Mouse (Mus musculus): Measurements from ENCODE around the gene Tnrc6b. TPM values are rescaled to one million over a fixed set of nuclear protein-coding genes. Genes with fewer than 3 reads are reported as not detected.

Tnrc6b gene
- polyA plus RNA-seq, 1 experiment from 2014 or later, result 24.9 TPM

DNA sequence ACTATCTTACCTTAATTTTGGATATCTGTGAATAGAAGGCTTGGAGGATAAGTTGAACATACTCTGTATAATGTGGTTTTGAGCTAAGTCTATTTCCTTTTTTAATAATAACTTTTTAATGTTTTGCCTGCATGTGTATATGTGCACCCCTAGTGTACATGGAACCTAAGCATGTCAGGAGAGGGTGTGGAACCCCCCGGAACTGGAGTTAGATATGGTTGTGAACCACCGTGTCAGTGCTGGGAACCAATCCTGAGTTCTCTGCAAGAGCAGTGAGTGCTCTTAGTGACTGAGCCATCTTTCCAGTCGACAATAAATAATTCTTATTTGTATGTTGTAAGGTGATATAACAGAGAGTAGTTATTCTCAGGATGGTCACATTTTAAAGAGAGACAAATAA, 49.4 kb downstream of the Tnrc6b start:
- no peak for DNase-seq (ENCODE audit: low spot score)
- H3K4me1 ChIP-seq (replicated peaks; ENCODE audit: control insufficient read depth, insufficient read depth, low read length), result no peaks in the 10 kb centered on the region
- no peaks in the 10 kb centered on the region for H3K36me3 ChIP-seq (ENCODE audit: control insufficient read depth, insufficient read depth, low read length)
- H3K9ac ChIP-seq (ENCODE audit: low read depth, low read length), result no peak overlapping the region
- no peaks in the 10 kb centered on the region for H3K27me3 ChIP-seq (ENCODE audit: control insufficient read depth, insufficient read depth, low read length)
- no peak for ATAC-seq (ENCODE audit: low FRiP score)
- no peak overlapping the region for H3K27ac ChIP-seq (ENCODE audit: low read depth, low read length)
- H3K9me3 ChIP-seq (ENCODE audit: control insufficient read depth, low read length), result no peaks in the 10 kb centered on the region
- H3K4me3 ChIP-seq (ENCODE audit: low read depth, low read length), result no peak overlapping the region
- H3K4me2 ChIP-seq (replicated peaks; ENCODE audit: low read depth, low read length), result no peak overlapping the region
- 86% methylated on average over 3 of the region's 3 CpGs for WGBS

DNA sequence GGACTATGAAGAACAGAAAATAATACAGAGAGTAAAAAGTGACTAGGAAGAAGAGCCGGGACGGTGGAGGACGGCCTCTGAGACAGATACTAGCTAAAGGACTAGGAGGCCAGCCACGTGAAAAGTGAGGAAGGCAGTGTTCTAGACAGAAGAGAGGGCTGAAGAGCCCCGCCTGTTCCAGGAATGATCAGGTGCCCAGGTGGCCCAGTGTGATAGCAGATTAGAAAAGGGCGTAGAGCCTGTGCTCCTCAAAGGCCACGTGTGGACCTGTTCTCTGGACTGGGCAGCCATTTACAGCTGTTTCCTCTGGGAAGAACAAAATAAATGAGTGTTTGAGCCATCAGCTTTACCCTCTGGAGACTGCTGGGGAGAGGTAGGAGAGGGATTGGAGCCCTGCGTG, 49.8 kb downstream of the Tnrc6b start:
- H3K27me3 ChIP-seq (ENCODE audit: control insufficient read depth, insufficient read depth, low read length), result no peaks in the 10 kb centered on the region
- DNase-seq (ENCODE audit: low spot score) (no peak), ATAC-seq (ENCODE audit: low FRiP score) (no peak)
- H3K9ac ChIP-seq (ENCODE audit: low read depth, low read length), result no peak overlapping the region
- no peak overlapping the region for H3K4me3 ChIP-seq (ENCODE audit: low read depth, low read length)
- no peaks in the 10 kb centered on the region for H3K36me3 ChIP-seq (ENCODE audit: control insufficient read depth, insufficient read depth, low read length)
- no peaks in the 10 kb centered on the region for H3K4me1 ChIP-seq (replicated peaks; ENCODE audit: control insufficient read depth, insufficient read depth, low read length)
- no peak overlapping the region for H3K27ac ChIP-seq (ENCODE audit: low read depth, low read length)
- 75% methylated on average over 8 of the region's 8 CpGs for WGBS
- no peak overlapping the region for H3K4me2 ChIP-seq (replicated peaks; ENCODE audit: low read depth, low read length)
- no peaks in the 10 kb centered on the region for H3K9me3 ChIP-seq (ENCODE audit: control insufficient read depth, low read length)

DNA sequence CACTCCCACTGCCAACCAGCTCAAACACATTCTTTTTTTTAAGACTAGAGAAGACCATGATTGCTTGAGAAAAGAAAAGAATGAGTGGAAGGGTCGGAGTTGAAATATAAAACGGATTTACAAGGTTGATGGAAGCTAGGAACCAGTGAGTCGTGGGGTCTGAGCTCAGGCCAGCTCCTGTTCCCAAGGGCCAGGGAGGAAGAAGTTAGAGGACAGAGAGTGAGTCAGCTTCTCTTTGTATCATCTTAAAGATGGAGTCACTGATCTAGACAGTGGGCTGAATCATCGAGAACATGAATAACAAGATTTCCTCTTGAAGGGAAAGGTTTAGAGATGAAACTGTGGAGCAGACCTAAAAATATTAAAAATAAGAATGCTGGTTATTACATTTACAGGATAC, 51.5 kb downstream of the Tnrc6b start:
- WGBS, result 93% methylated on average over 4 of the region's 4 CpGs

DNA sequence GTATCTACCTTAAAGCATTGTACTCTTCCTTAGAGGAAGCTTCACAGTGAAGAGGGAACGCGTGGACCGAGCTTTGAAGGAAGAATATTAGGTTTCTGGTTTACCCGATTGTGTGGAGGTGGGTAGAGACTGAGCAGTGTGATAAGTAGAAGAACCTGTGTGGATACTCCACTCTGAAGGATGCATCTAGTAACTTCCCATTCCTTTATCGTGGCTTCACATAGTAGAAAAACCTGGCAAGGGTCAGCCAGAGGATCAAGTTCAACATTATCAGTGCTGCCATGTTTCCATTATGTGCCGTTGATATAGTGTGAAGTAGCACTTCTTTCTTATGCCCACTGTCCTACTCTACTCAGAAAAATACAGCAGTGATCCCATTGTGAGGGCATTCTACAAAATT, 53.6 kb downstream of the Tnrc6b start:
- no peak for ATAC-seq (ENCODE audit: low FRiP score)
- Histone ChIP-seq H3K36me3 (ENCODE audit: control insufficient read depth, insufficient read depth, low read length) (no peaks in the 10 kb centered on the region), H3K9ac (ENCODE audit: low read depth, low read length) (no peak overlapping the region), H3K4me2 (replicated peaks; ENCODE audit: low read depth, low read length) (no peak overlapping the region), H3K27me3 (ENCODE audit: control insufficient read depth, insufficient read depth, low read length) (no peaks in the 10 kb centered on the region), H3K27ac (ENCODE audit: low read depth, low read length) (no peak overlapping the region), H3K4me3 (ENCODE audit: low read depth, low read length) (no peak overlapping the region), H3K4me1 (replicated peaks; ENCODE audit: control insufficient read depth, insufficient read depth, low read length) (no peaks in the 10 kb centered on the region), H3K9me3 (ENCODE audit: control insufficient read depth, low read length) (no peaks in the 10 kb centered on the region)
- no peak for DNase-seq (ENCODE audit: low spot score)
- 95% methylated on average over 6 of the region's 6 CpGs for WGBS

More for the DNA sequence above, 51.5 kb downstream of the Tnrc6b start:
- no peak overlapping the region for H3K27ac ChIP-seq (ENCODE audit: low read depth, low read length)
- H3K9me3 ChIP-seq (ENCODE audit: control insufficient read depth, low read length), result no peaks in the 10 kb centered on the region
- no peaks in the 10 kb centered on the region for H3K27me3 ChIP-seq (ENCODE audit: control insufficient read depth, insufficient read depth, low read length)
- DNase-seq (ENCODE audit: low spot score) (no peak), ATAC-seq (ENCODE audit: low FRiP score) (no peak)
- no peak overlapping the region for H3K4me2 ChIP-seq (replicated peaks; ENCODE audit: low read depth, low read length)
- no peak overlapping the region for H3K4me3 ChIP-seq (ENCODE audit: low read depth, low read length)
- H3K4me1 ChIP-seq (replicated peaks; ENCODE audit: control insufficient read depth, insufficient read depth, low read length), result no peaks in the 10 kb centered on the region
- H3K9ac ChIP-seq (ENCODE audit: low read depth, low read length), result no peak overlapping the region
- no peaks in the 10 kb centered on the region for H3K36me3 ChIP-seq (ENCODE audit: control insufficient read depth, insufficient read depth, low read length)

DNA sequence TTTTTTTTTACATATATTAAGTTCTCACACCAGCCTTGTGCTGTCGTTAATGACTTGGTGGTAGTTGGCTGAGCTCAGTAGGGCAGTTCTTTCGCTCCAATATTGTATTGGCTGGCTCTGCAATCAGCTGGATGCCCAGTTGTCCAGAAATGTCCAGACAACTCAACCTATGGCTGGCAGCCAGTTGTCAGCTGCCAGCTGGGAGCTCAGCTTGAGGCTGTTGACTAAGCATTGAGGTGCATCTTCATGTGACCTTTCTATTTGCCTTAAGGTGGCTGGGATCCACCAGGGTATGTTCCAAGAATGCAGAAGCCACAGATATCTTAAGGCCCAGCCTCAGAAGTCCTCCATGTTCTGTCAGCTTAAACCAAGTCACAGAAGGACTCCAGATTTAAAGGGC, 54.3 kb downstream of the Tnrc6b start:
- Histone ChIP-seq H3K4me2 (replicated peaks; ENCODE audit: low read depth, low read length) (no peak overlapping the region), H3K4me1 (replicated peaks; ENCODE audit: control insufficient read depth, insufficient read depth, low read length) (no peaks in the 10 kb centered on the region), H3K9me3 (ENCODE audit: control insufficient read depth, low read length) (no peaks in the 10 kb centered on the region), H3K27me3 (ENCODE audit: control insufficient read depth, insufficient read depth, low read length) (no peaks in the 10 kb centered on the region), H3K36me3 (ENCODE audit: control insufficient read depth, insufficient read depth, low read length) (no peaks in the 10 kb centered on the region), H3K4me3 (ENCODE audit: low read depth, low read length) (no peak overlapping the region), H3K27ac (ENCODE audit: low read depth, low read length) (no peak overlapping the region), H3K9ac (ENCODE audit: low read depth, low read length) (no peak overlapping the region)
- WGBS, result 78% methylated on average over 2 of the region's 2 CpGs
- ATAC-seq (ENCODE audit: low FRiP score), result no peak
- DNase-seq (ENCODE audit: low spot score), result no peak

DNA sequence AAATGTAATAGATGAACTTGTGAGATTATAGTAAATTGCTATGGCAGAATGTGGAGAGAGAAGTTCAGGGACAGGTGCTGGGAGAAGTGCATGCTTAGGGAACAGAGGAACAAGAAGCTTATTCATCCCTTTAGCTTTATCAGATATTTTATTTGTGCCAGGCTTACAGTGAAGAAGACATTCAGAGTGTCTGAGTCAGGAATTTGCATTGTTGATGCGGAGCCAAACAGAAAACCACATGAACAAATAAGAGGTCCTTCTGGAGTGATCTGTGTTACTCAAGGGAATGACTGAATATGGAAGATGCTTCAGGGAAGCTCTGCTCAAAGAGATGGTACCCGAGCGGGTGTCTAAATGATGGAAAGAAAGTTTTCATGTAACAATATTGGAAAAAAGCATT, 57.1 kb downstream of the Tnrc6b start:
- Histone ChIP-seq H3K9ac (ENCODE audit: low read depth, low read length) (no peak overlapping the region), H3K4me3 (ENCODE audit: low read depth, low read length) (no peak overlapping the region), H3K27me3 (ENCODE audit: control insufficient read depth, insufficient read depth, low read length) (no peaks in the 10 kb centered on the region), H3K4me2 (replicated peaks; ENCODE audit: low read depth, low read length) (no peak overlapping the region), H3K36me3 (ENCODE audit: control insufficient read depth, insufficient read depth, low read length) (no peaks in the 10 kb centered on the region), H3K27ac (ENCODE audit: low read depth, low read length) (no peak overlapping the region), H3K4me1 (replicated peaks; ENCODE audit: control insufficient read depth, insufficient read depth, low read length) (no peaks in the 10 kb centered on the region), H3K9me3 (ENCODE audit: control insufficient read depth, low read length) (no peaks in the 10 kb centered on the region)
- 90% methylated on average over 3 of the region's 3 CpGs for WGBS
- no peak for DNase-seq (ENCODE audit: low spot score)
- no peak for ATAC-seq (ENCODE audit: low FRiP score)

DNA sequence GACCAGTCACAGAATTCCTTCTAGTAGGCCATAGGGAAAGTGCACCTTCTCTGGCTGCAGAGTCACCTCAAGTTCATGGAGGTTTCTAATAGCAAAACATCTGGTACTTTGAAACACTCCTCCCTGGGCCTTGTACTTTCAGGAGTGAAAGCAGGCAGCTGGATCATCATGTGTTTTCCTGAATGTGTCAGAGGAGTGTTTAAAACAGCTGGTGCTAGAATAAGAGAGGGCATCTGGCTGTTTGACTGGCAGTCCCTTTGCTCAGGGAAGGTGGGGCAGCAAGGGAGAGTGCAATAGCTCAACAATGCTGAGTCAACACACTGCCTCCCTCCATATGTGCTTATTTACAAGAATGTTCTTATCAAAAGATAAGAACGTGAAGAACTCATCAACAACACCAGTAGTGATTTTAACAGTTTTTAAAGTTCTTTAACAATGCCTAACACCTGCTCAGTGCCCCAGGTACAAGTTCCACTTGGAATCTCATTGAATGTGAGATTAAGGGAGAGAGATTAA, 60.9 kb downstream of the Tnrc6b start:
- H3K9me3 ChIP-seq (ENCODE audit: control insufficient read depth, low read length), result no peaks in the 10 kb centered on the region

DNA sequence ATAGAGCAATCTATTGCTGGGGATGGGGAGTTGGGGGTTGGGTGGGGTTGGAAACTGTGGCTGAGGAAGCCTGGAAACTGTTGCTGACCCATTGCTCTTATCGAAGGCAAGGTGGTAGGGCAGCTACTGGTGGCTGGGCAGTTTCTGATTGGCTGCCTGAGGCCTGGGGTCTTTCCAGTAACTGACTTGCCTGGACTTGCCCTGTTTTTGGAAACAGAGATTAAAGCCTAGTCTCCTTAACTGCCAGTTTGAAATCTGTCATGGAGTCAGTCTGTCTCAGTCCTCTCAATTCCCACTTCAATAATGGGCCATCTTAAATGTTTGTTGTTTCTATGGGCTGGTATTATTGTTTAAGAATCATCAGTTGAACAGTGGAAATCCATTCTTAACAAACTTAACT, 63.6 kb downstream of the Tnrc6b start:
- no peak for ATAC-seq (ENCODE audit: low FRiP score)
- Histone ChIP-seq H3K36me3 (ENCODE audit: control insufficient read depth, insufficient read depth, low read length) (no peaks in the 10 kb centered on the region), H3K4me2 (replicated peaks; ENCODE audit: low read depth, low read length) (no peak overlapping the region), H3K27me3 (ENCODE audit: control insufficient read depth, insufficient read depth, low read length) (no peaks in the 10 kb centered on the region), H3K4me1 (replicated peaks; ENCODE audit: control insufficient read depth, insufficient read depth, low read length) (no peaks in the 10 kb centered on the region), H3K9ac (ENCODE audit: low read depth, low read length) (no peak overlapping the region), H3K4me3 (ENCODE audit: low read depth, low read length) (no peak overlapping the region), H3K27ac (ENCODE audit: low read depth, low read length) (no peak overlapping the region), H3K9me3 (ENCODE audit: control insufficient read depth, low read length) (no peaks in the 10 kb centered on the region)
- WGBS, result 94% methylated on average over 1 of the region's 1 CpGs
- no peak for DNase-seq (ENCODE audit: low spot score)

More for the DNA sequence above, 60.9 kb downstream of the Tnrc6b start:
- DNase-seq (ENCODE audit: low spot score) (no peak), ATAC-seq (ENCODE audit: low FRiP score) (no peak)
- H3K4me1 ChIP-seq (replicated peaks; ENCODE audit: control insufficient read depth, insufficient read depth, low read length), result no peaks in the 10 kb centered on the region
- H3K27ac ChIP-seq (ENCODE audit: low read depth, low read length), result no peak overlapping the region
- H3K9ac ChIP-seq (ENCODE audit: low read depth, low read length), result no peak overlapping the region
- no peaks in the 10 kb centered on the region for H3K27me3 ChIP-seq (ENCODE audit: control insufficient read depth, insufficient read depth, low read length)
- H3K36me3 ChIP-seq (ENCODE audit: control insufficient read depth, insufficient read depth, low read length), result no peaks in the 10 kb centered on the region
- no peak overlapping the region for H3K4me2 ChIP-seq (replicated peaks; ENCODE audit: low read depth, low read length)
- WGBS, result 44% methylated on average over 1 of the region's 1 CpGs
- no peak overlapping the region for H3K4me3 ChIP-seq (ENCODE audit: low read depth, low read length)

DNA sequence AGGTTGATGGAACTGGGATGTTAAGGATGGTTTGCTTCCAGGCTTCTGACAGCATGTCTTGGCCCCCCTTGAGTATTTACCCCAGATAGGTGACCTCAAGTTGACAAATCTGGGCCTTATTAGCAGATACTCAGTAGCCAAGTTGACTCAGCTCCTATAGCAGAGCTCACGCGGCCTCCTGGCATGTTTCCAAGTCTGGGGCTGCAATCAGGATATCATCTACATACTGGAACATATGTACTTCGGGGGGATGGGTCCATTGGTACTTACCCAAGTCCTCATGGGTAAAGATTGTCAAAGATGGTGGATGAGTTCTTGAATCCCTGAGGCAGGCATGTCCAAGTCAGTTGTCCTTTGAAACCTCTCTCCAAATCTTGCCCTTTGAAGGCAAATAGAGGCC, 67.9 kb downstream of the Tnrc6b start:
- Histone ChIP-seq H3K9ac (ENCODE audit: low read depth, low read length) (no peak overlapping the region), H3K4me2 (replicated peaks; ENCODE audit: low read depth, low read length) (no peak overlapping the region), H3K36me3 (ENCODE audit: control insufficient read depth, insufficient read depth, low read length) (no peaks in the 10 kb centered on the region), H3K4me1 (replicated peaks; ENCODE audit: control insufficient read depth, insufficient read depth, low read length) (no peaks in the 10 kb centered on the region), H3K27me3 (ENCODE audit: control insufficient read depth, insufficient read depth, low read length) (no peaks in the 10 kb centered on the region), H3K4me3 (ENCODE audit: low read depth, low read length) (no peak overlapping the region), H3K9me3 (ENCODE audit: control insufficient read depth, low read length) (no peaks in the 10 kb centered on the region), H3K27ac (ENCODE audit: low read depth, low read length) (no peak overlapping the region)
- ATAC-seq (ENCODE audit: low FRiP score) (no peak), DNase-seq (ENCODE audit: low spot score) (no peak)
- WGBS, result 82% methylated on average over 3 of the region's 3 CpGs

Measured in hindbrain, embryonic 11.5 days (tissue).